Mouse (Mus musculus) olfactory bulb, adult 2 months (tissue): ENCODE data around the gene Gpr157.

Experiments
- CTCF ChIP-seq: fragments of 200-500 bp; IDR thresholded peaks from 2 replicates; pipeline ENCODE4 v1.5.1; 2012; ENCODE audit warnings: low read depth, mild to moderate bottlenecking, low read length, moderate library complexity; ENCODE audit not compliant: insufficient read depth
- POLR2A ChIP-seq: fragments of 200-500 bp; IDR thresholded peaks from 2 replicates; pipeline ENCODE4 v1.6.1; 2012; ENCODE audit warnings: mild to moderate bottlenecking, low read depth, low read length, moderate library complexity; ENCODE audit not compliant: insufficient read depth

DNA sequence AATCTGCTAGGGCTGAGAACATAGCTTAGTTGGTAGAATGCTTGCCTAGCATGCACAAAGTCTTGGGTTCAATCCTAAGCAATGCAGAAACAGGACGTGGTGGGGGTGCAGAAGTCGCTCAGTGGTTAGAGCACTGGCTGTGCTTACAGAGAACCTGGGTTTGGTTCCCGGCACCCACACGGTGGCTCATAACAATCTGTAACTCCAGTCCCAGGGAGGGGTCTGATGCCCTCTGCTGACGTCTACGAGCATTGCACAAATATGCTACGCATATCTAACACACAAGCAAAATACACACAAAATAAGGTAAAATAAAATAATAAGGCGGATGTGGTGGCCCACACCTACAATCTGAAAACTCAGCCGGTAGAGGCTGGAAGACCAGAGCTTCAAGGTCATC, 43.6 kb upstream of the Gpr157 start:
- TF ChIP-seq CTCF (no peak), POLR2A (no peak)
